Mouse (Mus musculus) left cerebral cortex, postnatal 14 days (tissue): ENCODE data around the gene Kcnv2. TPM values are rescaled to one million over a fixed set of nuclear protein-coding genes. Genes with fewer than 3 reads are reported as not detected.

Source experiments
- DNase-seq, 2 experiments: peaks; one replicate each; pipeline ENCODE4 v3.0.0; 2021 to 2022; ENCODE audit warnings: low spot score in 2 of 2, mixed read lengths in 1 of 2
- intact Hi-C: fragments of 180-260 bp; cut with DNase I; formaldehyde crosslinking; loops from one replicate; pipeline ENCODE4 v1.15.1; 2025
- total RNA-seq, 2 experiments: library from RNA; stranded (reverse); gene quantifications; 2 replicates each; pipeline ENCODE4 v1.2.3; 2021

Gene Kcnv2
- total RNA-seq, 2 experiments from 2014 or later, result 0.08 TPM; not detected in 1

DNA sequence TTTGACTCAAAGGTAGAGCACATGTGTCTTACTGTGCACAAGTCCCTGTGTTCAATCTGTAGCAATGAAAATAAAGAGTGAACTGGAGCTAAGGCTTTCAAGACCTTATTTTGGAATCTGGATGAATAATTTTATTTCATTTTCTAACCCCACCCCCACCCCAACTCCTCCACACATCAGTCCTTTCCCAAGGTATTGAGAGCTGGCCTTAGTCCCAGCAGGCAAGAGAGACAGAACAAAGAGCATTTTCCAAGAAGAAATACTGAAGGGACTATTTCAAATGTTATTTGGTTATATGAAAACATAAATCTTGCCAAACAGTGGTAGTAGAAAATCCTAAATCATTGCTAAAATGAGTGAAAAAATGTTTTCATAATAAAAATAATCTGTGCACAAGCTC is 38.0 kb downstream of the Kcnv2 start:
- intact Hi-C loops, result no loop called here
- no peak for DNase-seq

DNA sequence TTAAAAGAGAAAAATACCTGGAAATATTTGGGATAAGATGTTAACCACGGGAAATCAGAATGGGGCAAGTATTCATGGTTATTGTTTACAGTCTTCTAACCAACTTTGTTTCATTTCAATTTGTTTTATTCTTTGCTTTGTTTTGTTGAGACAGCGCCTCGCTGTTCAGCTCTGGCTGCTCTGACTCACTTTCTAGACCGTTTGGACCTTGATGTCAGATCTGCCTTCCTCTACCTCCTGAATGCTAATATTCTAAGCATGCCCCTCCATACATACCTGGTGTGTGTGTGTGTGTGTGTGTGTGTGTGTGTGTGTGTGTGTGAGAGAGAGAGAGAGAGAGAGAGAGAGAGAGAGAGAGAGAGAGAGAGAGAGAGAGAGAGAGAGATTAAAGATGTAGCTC is 41.5 kb downstream of the Kcnv2 start:
- DNase-seq, result no peak
- intact Hi-C loops, result no loop called here

DNA sequence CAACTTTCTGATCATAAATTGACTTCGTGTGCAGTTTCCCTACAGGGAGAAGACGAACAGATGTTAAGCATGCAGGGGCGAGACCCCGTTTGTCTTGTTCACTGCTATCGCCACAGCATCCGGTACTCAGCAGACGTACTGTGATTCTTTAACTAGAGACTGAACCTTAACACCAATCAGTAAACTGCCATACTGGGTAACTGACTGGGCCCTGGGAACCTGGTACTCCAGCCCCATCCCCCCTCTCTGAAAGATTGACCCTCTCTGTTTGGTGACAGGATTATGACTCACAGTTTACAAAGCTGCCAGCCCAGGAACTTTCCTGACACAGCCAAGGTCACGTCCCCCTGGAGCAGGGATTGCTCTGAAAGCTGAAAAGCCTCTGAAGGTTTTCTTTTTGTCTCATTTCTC is 42.1 kb downstream of the Kcnv2 start:
- intact Hi-C loops, result no loop called here

DNA sequence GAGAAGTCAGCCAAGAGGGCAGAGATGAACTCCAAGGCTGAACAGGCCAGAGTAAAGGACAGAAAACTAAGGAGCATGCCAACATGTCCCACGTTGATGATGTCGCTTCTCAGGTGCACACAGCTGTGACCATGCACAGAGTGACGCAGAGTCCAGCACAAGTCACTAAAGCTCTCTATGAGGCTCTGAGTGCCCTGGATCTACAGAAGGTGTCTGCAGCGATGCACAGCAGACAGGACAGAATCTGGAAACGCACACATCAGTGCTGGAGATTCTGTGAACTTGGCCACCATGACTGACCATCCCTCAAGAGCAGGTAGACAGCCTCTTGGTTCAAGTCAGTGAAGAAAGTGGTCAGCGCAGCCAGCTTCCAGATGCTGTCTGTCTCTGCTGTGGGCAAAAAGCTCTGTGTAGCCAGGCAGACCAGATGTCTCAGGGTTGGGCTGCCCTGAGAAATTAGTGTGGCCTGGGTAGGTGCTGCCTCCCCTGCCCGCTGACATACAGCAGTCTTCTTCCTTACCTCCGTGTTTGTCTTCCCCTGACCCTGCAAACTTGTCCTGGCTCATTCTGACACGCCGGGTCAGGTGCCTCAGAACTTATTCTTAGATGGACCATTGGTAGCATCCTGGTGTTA is 43.8 kb downstream of the Kcnv2 start:
- intact Hi-C loops, result no loop called here
- no peak for DNase-seq

More for the DNA sequence above, 42.1 kb downstream of the Kcnv2 start:
- no peak for DNase-seq

DNA sequence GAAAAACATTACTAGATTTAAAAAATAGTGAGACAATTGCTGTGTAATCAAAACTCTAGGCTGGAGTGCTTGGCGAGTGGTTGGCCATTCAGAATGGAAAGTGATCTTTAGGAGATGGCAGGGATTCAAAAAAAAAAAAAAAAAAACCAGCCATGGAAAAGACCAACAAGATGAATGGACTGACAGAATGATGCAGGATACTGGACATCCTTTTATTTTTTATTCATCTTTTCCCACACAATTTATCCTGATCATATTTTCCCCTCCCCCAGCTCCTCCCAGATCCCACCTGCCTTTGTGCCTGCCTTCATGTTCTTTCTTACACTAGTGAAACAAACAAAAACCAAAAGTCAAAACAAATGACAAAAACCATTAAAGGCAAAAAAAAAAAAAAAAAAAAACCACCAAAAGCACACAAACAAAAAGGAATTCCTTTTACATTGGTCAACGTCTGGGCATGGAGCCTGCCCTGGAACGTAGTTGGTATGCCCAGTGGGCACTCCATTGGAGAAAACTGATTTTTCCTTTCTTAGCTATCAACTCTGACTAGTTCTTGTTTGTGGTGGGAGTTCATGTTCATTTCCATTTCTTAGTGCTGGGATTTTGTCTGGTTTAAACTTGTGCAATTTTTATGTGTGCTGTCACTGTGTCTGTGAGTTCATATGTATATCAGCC is 47.2 kb downstream of the Kcnv2 start:
- intact Hi-C loops, result no loop called here
- no peak for DNase-seq

DNA sequence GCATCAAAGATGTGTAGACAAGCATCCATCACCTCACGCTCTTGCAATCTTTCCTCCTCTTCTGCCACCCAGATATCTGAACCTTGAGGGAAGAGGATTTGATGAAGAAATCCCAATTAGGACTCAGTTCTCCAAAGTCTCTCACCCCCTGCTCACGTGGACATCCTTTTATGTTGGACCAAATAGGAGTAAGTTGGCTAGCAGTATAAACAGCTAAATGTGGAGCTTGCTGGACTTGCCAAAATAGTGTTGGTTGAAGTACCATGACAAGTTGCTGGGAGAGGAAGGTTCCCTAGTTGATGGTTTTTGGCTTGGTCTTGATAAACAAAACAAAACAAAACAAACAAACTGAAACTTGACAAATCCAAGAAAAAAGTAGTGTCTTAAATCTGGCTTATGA is 47.8 kb downstream of the Kcnv2 start:
- no peak for DNase-seq
- intact Hi-C loops, result no loop called here

DNA sequence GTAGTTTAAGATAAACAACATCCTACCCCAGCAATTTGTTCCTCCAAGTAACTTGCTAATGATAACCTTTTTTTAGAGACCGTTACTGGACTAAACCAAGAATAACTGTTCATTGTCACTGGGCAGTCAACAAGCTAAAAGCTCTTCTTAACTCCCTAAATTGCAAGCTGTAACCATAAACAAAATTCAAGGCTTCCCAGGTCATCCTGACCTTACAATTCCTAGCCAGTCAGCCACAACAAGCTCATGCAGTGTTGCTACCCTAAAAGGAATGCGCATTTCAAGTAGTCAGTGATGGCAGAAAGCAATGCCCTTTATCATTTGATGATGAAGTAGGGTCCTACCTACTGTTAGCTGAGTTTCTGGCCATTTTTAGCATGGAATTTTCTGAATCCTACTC is 48.4 kb downstream of the Kcnv2 start:
- intact Hi-C loops, result no loop called here
- DNase-seq, result no peak

DNA sequence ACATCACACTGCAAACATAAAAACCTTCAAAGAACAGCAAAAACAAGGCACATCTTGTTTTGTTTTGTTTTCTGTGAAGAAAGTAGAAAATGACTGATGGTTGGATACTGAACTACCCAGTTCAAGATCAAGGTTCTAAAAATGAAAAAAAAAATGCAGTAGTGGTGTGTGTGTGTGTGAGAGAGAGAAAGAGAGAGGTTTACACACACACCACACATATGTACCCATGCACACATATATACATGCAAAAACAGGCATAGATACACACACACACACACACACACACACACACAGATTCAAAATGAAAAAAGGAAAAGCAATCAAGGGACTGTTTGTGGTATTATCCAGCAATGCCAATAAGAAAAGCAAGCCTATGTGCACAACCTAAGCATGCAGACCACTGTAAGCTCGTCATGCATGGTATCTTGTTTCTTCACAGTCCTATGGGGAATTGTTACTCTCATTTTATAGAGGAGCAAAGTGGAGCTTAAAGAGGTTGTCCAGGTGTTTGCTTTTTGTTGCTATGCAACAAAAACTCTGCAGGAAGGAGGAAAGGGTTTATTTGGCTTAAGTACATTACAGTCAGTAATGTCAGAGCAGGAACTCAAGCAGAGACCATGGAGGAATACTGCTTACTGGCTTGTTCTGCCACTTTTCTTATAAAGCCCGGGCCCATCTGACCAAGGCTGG is 57.5 kb downstream of the Kcnv2 start:
- intact Hi-C loops, result no loop called here
- DNase-seq, result no peak

DNA sequence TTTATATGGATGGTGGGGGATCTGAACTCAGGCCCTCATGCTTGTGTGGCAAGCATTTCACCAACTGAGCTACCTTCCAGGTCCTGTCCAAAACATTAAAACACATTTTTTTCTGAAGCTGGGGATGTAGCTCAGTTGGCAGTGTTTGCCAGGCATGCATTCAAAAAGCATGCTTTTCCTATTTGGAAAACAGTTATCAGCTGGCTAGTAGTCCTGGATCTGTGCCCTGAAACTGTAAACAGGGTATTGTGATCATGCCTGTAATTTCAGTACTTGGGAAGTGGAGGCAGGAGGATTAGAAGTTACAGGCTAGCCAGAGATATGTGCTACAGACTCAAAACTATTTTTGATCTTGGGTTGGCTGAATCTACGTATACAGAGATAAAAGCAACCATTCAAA is 59.7 kb downstream of the Kcnv2 start:
- DNase-seq, result no peak
- intact Hi-C loops, result no loop called here

DNA sequence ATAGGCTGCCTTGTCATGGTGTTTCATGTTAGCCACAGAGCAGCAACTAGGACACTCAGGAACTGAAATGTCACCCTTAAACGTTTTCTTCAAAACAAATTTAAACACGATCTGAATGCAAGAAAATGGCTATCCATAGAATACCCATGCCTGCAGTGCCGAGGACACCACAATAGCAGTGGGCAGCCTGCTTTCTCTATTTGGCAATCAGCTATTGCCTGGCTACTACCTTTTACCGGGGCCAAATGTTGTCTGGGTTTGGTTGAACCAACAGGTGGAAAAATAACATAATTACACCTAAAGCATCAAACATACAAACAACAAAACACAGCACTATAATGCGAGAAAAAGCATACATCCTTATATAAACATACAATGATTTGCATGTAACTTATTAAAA is 60.9 kb downstream of the Kcnv2 start:
- intact Hi-C loops, result no loop called here
- DNase-seq, result no peak

DNA sequence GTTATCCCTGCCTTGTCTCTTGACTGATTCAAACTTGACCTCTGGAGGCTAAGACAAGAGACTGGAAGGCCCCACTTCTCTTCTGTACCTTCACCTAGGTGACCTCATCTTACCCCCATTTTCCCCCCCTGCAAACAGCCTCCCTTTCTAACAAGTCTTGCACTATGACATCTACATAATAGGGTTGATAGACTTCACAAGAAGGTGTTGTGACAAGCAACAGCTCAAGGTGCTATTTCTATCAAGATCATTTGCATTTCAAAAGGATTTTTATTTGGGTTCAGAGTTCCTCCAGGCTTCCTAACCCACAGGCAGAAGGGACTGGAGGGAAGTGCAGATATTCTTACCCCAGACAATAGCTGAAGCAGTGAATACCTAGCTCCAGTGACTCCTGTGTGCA is 62.9 kb downstream of the Kcnv2 start:
- intact Hi-C loops, result no loop called here
- DNase-seq, result no peak

Other genes starting within 250 kb of the Kcnv2 start
- 10 to 100 TPM; 70.0 to 76.4 TPM for gene Vldlr, start 106.1 kb upstream of the Kcnv2 start, total RNA-seq
- 10 to 100 TPM; 61.1 to 67.3 TPM for gene Pum3, start 107.2 kb downstream of the Kcnv2 start, total RNA-seq